In the genomic region with DNA sequence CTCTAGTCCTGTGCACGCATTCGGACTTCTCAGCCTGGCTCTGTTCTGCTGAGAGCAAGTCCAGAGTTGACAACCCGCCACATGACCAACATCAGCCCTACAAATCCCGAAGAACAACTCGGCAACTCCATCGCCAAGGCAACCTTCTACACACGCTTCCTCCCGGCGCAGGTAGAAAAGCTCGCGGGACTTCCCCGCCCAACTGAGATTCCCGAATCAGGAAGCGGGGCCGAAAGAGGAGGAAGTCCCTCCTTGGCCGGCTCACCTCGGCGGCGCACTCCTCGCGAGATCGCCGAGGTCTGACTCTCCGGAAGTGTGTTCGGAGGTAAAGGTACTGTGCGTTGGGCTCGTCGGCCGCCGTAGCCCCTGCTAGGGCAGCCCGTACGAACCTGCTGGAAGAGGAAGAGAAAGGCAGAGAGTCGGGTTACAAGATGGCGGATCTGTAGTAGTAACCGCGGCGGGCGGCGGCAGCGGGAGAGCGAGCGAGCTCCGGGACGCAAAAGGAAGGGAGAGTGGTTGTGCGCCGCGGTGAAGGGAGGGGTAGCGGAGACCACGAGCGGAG, we compare ENCODE assay signal across 8 mouse cellular contexts. TPM values are rescaled to one million over a fixed set of nuclear protein-coding genes. Genes with fewer than 3 reads are reported as not detected.
DNase-seq lines count a peak whose midpoint lies in the region; ATAC-seq lines count a peak whose summit lies in the region.

Ppp4r3b (plus strand) TSS at position 328 of the 562 bp plus-strand sequence.

- no peaks in the 10 kb centered on the region for H3K27me3 ChIP-seq in intestine, embryonic 14.5 days (replicated peaks; ENCODE audit: control insufficient read depth, insufficient read depth, low read length)

- H3K4me3 ChIP-seq in intestine, embryonic 14.5 days (ENCODE audit: low read depth, low read length), result peak within 1 kb of the TSS; percentile 99

- peak within 1 kb of the TSS; percentile 97 for H3K27ac ChIP-seq in intestine, embryonic 14.5 days (ENCODE audit: low read depth)

- intact Hi-C loops in left cerebral cortex, postnatal 14 days (cut with DNase I), result no loop called here

- H3K9ac ChIP-seq in intestine, embryonic 14.5 days (ENCODE audit: low read length), result peak within 1 kb of the TSS; percentile 100

- peak; percentile 97 for ATAC-seq in intestine, embryonic 14.5 days (replicated peaks; ENCODE audit: low FRiP score, low TSS enrichment, low read depth)

- no peaks in the 10 kb centered on the region for H3K9me3 ChIP-seq in intestine, embryonic 14.5 days (ENCODE audit: control insufficient read depth, low read length)

- DNase-seq in adrenal gland, adult 18-20 months (ENCODE audit: low spot score in 2 of 2), result peak; percentile 92 to 93
- peak; percentile 99 for DNase-seq in embryo, embryonic 11 days
- DNase-seq in gastrocnemius, postnatal 25 days, result peak; percentile 98
- peak; percentile 96 for DNase-seq in intestine, embryonic 14.5 days (ENCODE audit: low spot score)
- DNase-seq in left cerebral cortex, postnatal 14 days (ENCODE audit: low spot score in 2 of 2), result peak; percentile 98 to 99
- peak; percentile 99 for DNase-seq in mesoderm, embryonic 11.5 days (ENCODE audit: low read depth, low spot score)
- DNase-seq in right cerebral cortex, postnatal 36 days (ENCODE audit: low spot score in 2 of 2), result peak; percentile 98 to 99
- peak; percentile 97 for DNase-seq in yolk sac, embryonic 10.5 days (ENCODE audit: low spot score)

- H3K4me2 ChIP-seq in intestine, embryonic 14.5 days (ENCODE audit: low read length), result peak within 1 kb of the TSS; percentile 84

- H3K4me1 ChIP-seq in intestine, embryonic 14.5 days (replicated peaks; ENCODE audit: control insufficient read depth, insufficient read depth, low read length), result peaks cover 14% of the 10 kb centered on the region

- 0% methylated on average over 50 of the region's 50 CpGs for WGBS in intestine, embryonic 14.5 days

- H3K36me3 ChIP-seq in intestine, embryonic 14.5 days (ENCODE audit: control insufficient read depth, insufficient read depth, low read length), result peaks cover 4% of the 10 kb centered on the region; the same call in 1 of the 2 replicates

RNA-seq across cellular contexts. Expression of gene Ppp4r3b, which starts in this region (rescaled TPM):
- 10 to 100 TPM; 77.5 to 88.4 TPM for total RNA-seq in adrenal gland, adult 18-20 months (2021)
- total RNA-seq in gastrocnemius, postnatal 25 days (2021), result 10 to 100 TPM; 23.6 to 25.0 TPM
- polyA plus RNA-seq in intestine, embryonic 14.5 days (2014; fragmentation: Nextera tagmentation; extraction: Ambion mirVana), result 78.5 and 79.3 TPM in 2 replicates
- total RNA-seq in left cerebral cortex, postnatal 14 days (2021), result 10 to 100 TPM; 49.6 to 59.3 TPM

Comparison
In these comparisons a context has a peak if more than half of its experiments do, and no peak if none do; other contexts are left out.
1. Peak in every context shown above with its lines: DNase-seq, ATAC-seq, H3K4me3 ChIP-seq and H3K27ac ChIP-seq.